Mouse (Mus musculus) stomach, postnatal 0 days (tissue): ENCODE results near the gene Gpnmb.

Experiments used
- CTCF ChIP-seq: IDR thresholded peaks from 2 replicates; pipeline ENCODE4 v1.5.1; 2016; ENCODE audit warnings: antibody characterized with exemption, low read depth, mild to moderate bottlenecking, moderate library complexity
- EP300 ChIP-seq: optimal IDR thresholded peaks from 2 replicates; pipeline ENCODE3; 2016; ENCODE audit warnings: antibody characterized with exemption

- TF ChIP-seq CTCF (no peak), EP300 (no peak)
Observed at GRCm38 (mm10) chr6:49120370-49120769, 84.0 kb downstream of the Gpnmb start.
